Mouse (Mus musculus) forebrain, embryonic 16.5 days (tissue): ENCODE measurements around the gene Lrrc32. TPM values are rescaled to one million over a fixed set of nuclear protein-coding genes. Genes with fewer than 3 reads are reported as not detected.

ENCODE experiments used
- ATAC-seq: fragments of 200-750 bp; cut with Nextera tagmentation; 2 replicates; pipeline ENCODE4 v1.8.0; 2017; ENCODE audit warnings: mild to moderate bottlenecking, moderate library complexity
- H3K27ac ChIP-seq: fragments of 300-500 bp; sonication (generic); 2 replicates; pipeline ENCODE4 v1.5.1; 2014; ENCODE audit warnings: low read length, control low read depth
- H3K27me3 ChIP-seq: fragments of 300-500 bp; sonication (generic); replicated peaks from 2 replicates; pipeline ENCODE4 v1.6.1; 2014; ENCODE audit warnings: low read length; ENCODE audit not compliant: control insufficient read depth, insufficient read depth
- H3K36me3 ChIP-seq: fragments of 300-500 bp; sonication (generic); 2 replicates; pipeline ENCODE4 v1.6.1; 2014; ENCODE audit not compliant: control insufficient read depth, insufficient read depth
- H3K4me1 ChIP-seq: fragments of 300-500 bp; sonication (generic); replicated peaks from 2 replicates; pipeline ENCODE4 v1.6.1; 2014; ENCODE audit warnings: low read length; ENCODE audit not compliant: control insufficient read depth, insufficient read depth
- H3K4me2 ChIP-seq: fragments of 300-500 bp; sonication (generic); 2 replicates; pipeline ENCODE4 v1.6.1; 2014; ENCODE audit warnings: mild to moderate bottlenecking, low read length, control low read depth
- H3K4me3 ChIP-seq: fragments of 300-500 bp; sonication (generic); replicated peaks from 2 replicates; pipeline ENCODE4 v1.5.1; 2014; ENCODE audit warnings: mild to moderate bottlenecking, low read length, control low read depth
- H3K9ac ChIP-seq: fragments of 300-500 bp; sonication (generic); replicated peaks from 2 replicates; pipeline ENCODE4 v1.6.1; 2014; ENCODE audit warnings: low read depth, low read length, control low read depth
- H3K9me3 ChIP-seq: fragments of 300-500 bp; sonication (generic); 2 replicates; pipeline ENCODE4 v1.6.1; 2016; ENCODE audit warnings: low read length; ENCODE audit not compliant: control insufficient read depth
- WGBS: fragments of 180-500 bp; shearing (Covaris S2); extraction: QIAGEN DNeasy Blood & Tissue Kit; methylation state at CpG from one replicate; pipeline ENCODE4 v1.1.7; 2014; 5-methylcytosine and 5-hydroxymethylcytosine counted together
- polyA plus RNA-seq: library from polyadenylated mRNA; unstranded; fragments of >200 nt; fragmentation: Nextera tagmentation; extraction: Ambion mirVana; gene quantifications from 2 replicates; pipeline ENCODE4 v1.2.1, GENCODE M21; 2015

Gene Lrrc32
- 2.6 and 2.8 TPM in 2 replicates for polyA plus RNA-seq

- Histone ChIP-seq H3K4me3 (peak within 1 kb of the TSS; percentile 58), H3K27ac (no peak within 1 kb of the TSS), H3K4me1 (0 out of 2 replicates have a peak, but pooled peaks cover 7% of the 10 kb centered on the region), H3K36me3 (no peaks in the 10 kb centered on the region), H3K27me3 (no peaks in the 10 kb centered on the region), H3K9me3 (no peaks in the 10 kb centered on the region), H3K4me2 (peak within 1 kb of the TSS; percentile 94), H3K9ac (peak within 1 kb of the TSS; percentile 69)
- WGBS = 45% methylated on average over 6 of the region's 6 CpGs
- ATAC-seq = peak; percentile 4
Observed at GRCm38 (mm10) chr7:98489131-98489530, at the start of gene Lrrc32. Lrrc32 (plus strand) TSS chr7:98489283.

- Histone ChIP-seq H3K4me1 (no peaks in the 10 kb centered on the region), H3K9me3 (no peaks in the 10 kb centered on the region), H3K4me2 (no peak within 1 kb of the TSS), H3K36me3 (no peaks in the 10 kb centered on the region), H3K4me3 (no peak within 1 kb of the TSS), H3K9ac (no peak within 1 kb of the TSS), H3K27ac (no peak within 1 kb of the TSS), H3K27me3 (no peaks in the 10 kb centered on the region)
- WGBS = 48% methylated on average over 10 of the region's 10 CpGs
- ATAC-seq = no peak
Observed at GRCm38 (mm10) chr7:98439956-98440466, 49.1 kb upstream of the Lrrc32 start, which contains the start of gene Gucy2d. Gucy2d (plus strand) TSS chr7:98440416.

DNA sequence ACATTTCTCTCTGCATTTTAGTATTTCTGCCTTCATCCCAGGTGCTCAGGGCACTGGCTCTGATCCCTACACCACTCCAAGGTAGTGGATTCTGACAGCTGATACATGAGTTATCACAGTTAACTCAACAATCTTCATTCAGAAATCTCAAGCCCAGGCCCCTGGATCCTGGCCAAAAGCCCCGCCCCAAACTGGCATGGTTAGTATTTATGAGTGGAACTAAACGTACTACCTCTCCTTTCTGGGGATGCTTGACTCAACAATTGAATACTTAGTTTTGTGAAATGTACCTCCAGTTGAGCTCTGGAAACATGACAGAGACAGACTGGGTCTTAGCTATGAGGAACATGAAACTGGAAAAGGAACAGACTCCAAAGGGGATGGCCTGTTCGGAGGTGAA lies 42.2 kb upstream of the Lrrc32 start:
- ATAC-seq = no peak
- Histone ChIP-seq H3K27ac (no peak overlapping the region), H3K9ac (no peak overlapping the region), H3K27me3 (no peaks in the 10 kb centered on the region), H3K9me3 (no peaks in the 10 kb centered on the region), H3K4me1 (no peaks in the 10 kb centered on the region), H3K4me2 (no peak overlapping the region), H3K4me3 (no peak overlapping the region), H3K36me3 (no peaks in the 10 kb centered on the region)
- WGBS = 74% methylated on average over 3 of the region's 3 CpGs

- Histone ChIP-seq H3K27me3 (no peaks in the 10 kb centered on the region), H3K4me2 (no peak overlapping the region), H3K27ac (no peak overlapping the region), H3K4me1 (no peaks in the 10 kb centered on the region), H3K9ac (no peak overlapping the region), H3K36me3 (no peaks in the 10 kb centered on the region), H3K4me3 (no peak overlapping the region), H3K9me3 (no peaks in the 10 kb centered on the region)
- no peak; the same call in 1 of the 2 replicates for ATAC-seq
- 66% methylated on average over 11 of the region's 11 CpGs for WGBS
Observed at GRCm38 (mm10) chr7:98447585-98448308, 41.3 kb upstream of the Lrrc32 start.

GRCm38 (mm10) chr7:98448309-98448630 lies 40.8 kb upstream of the Lrrc32 start:
- WGBS = 91% methylated on average over 5 of the region's 5 CpGs
- H3K27ac ChIP-seq = no peak overlapping the region
- no peaks in the 10 kb centered on the region for H3K9me3 ChIP-seq
- H3K27me3 ChIP-seq = no peaks in the 10 kb centered on the region
- no peak overlapping the region for H3K4me3 ChIP-seq
- no peaks in the 10 kb centered on the region for H3K36me3 ChIP-seq
- H3K9ac ChIP-seq = no peak overlapping the region
- no peaks in the 10 kb centered on the region for H3K4me1 ChIP-seq
- H3K4me2 ChIP-seq = no peak overlapping the region
- ATAC-seq = no peak

- H3K4me1 ChIP-seq = no peaks in the 10 kb centered on the region
- no peak overlapping the region for H3K4me2 ChIP-seq
- H3K9ac ChIP-seq = no peak overlapping the region
- H3K9me3 ChIP-seq = no peaks in the 10 kb centered on the region
- H3K27me3 ChIP-seq = no peaks in the 10 kb centered on the region
- H3K4me3 ChIP-seq = no peak overlapping the region
- 87% methylated on average over 9 of the region's 9 CpGs for WGBS
- no peaks in the 10 kb centered on the region for H3K36me3 ChIP-seq
- H3K27ac ChIP-seq = no peak overlapping the region
- ATAC-seq = no peak
Observed at GRCm38 (mm10) chr7:98449696-98450095, 39.4 kb upstream of the Lrrc32 start.

- H3K27me3 ChIP-seq = no peaks in the 10 kb centered on the region
- no peak overlapping the region for H3K27ac ChIP-seq
- H3K36me3 ChIP-seq = no peaks in the 10 kb centered on the region
- 80% methylated on average over 10 of the region's 10 CpGs for WGBS
- no peak overlapping the region for H3K4me2 ChIP-seq
- H3K9me3 ChIP-seq = no peaks in the 10 kb centered on the region
- no peak overlapping the region for H3K4me3 ChIP-seq
- H3K4me1 ChIP-seq = no peaks in the 10 kb centered on the region
- no peak for ATAC-seq
- H3K9ac ChIP-seq = no peak overlapping the region
Observed at GRCm38 (mm10) chr7:98454397-98455120, 34.5 kb upstream of the Lrrc32 start.

DNA sequence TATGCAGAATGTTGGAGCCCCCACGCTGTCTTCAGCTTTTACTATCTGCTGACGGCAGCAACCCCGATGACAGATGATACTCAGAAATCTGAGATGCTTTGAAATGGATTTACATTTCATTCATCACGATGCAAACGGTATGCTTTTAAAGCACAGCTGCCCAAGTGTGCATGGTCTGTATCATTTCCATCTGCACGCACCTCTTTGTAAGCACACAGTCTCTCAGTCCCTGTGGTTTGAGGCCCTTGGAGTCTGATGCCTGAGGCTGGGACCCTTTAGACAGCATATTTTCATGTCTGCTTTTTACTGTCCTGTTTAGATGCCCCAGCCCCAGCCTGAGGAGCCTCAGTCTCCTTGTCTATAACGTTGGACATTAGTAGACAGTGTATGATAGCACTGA lies 28.8 kb upstream of the Lrrc32 start:
- Histone ChIP-seq H3K27ac (no peak overlapping the region; the same call in 1 of the 2 replicates), H3K9me3 (no peaks in the 10 kb centered on the region), H3K4me1 (no peaks in the 10 kb centered on the region), H3K9ac (no peak overlapping the region), H3K36me3 (no peaks in the 10 kb centered on the region), H3K4me2 (no peak overlapping the region), H3K27me3 (no peaks in the 10 kb centered on the region), H3K4me3 (no peak overlapping the region)
- 0 out of 2 replicates have a peak, but pooled peaks have one; percentile 47 for ATAC-seq
- 77% methylated on average over 7 of the region's 7 CpGs for WGBS

- ATAC-seq = no peak
- no peak overlapping the region for H3K27ac ChIP-seq
- H3K9ac ChIP-seq = no peak overlapping the region
- no peaks in the 10 kb centered on the region for H3K27me3 ChIP-seq
- no peaks in the 10 kb centered on the region for H3K9me3 ChIP-seq
- no peak overlapping the region for H3K4me3 ChIP-seq
- 74% methylated on average over 3 of the region's 3 CpGs for WGBS
- no peaks in the 10 kb centered on the region for H3K36me3 ChIP-seq
- no peaks in the 10 kb centered on the region for H3K4me1 ChIP-seq
- H3K4me2 ChIP-seq = no peak overlapping the region
Observed at GRCm38 (mm10) chr7:98469089-98469488, 20.0 kb upstream of the Lrrc32 start.
